Mouse (Mus musculus) retina, postnatal 7 days (tissue): Measurements from ENCODE around the gene Vmn1r126.
"Not testable (repeated sequence)": the region's sequence is repeated elsewhere in the genome, so short reads cannot be mapped to it uniquely, and the experiment has no call there.

Source experiments
- DNase-seq: peaks from one replicate; pipeline ENCODE4 v3.0.0-alpha.2; 2012; ENCODE audit warnings: low read depth, low spot score

Gene Vmn1r126

GRCm38 (mm10) chr7:21301367-21301766, at the start of gene Vmn1r126:
Gene Vmn1r126 (minus strand): TSS chr7:21301467.
- DNase-seq, result not testable (repeated sequence)

- DNase-seq, result not testable (repeated sequence)
Measured at GRCm38 (mm10) chr7:21349073-21349472, 47.8 kb upstream of the Vmn1r126 start, which contains the start of gene Vmn1r128. Gene Vmn1r128 (plus strand): TSS chr7:21349373.

GRCm38 (mm10) chr7:21319761-21320160, 18.5 kb upstream of the Vmn1r126 start, which contains the start of gene Vmn1r127:
Gene Vmn1r127 (minus strand): TSS chr7:21319861.
- not testable (repeated sequence) for DNase-seq

GRCm38 (mm10) chr7:21271879-21272278, 29.4 kb downstream of the Vmn1r126 start, which contains the start of gene Vmn1r125:
Gene Vmn1r125 (plus strand): TSS chr7:21272179.
- not testable (repeated sequence) for DNase-seq

- DNase-seq, result not testable (repeated sequence)
Measured at GRCm38 (mm10) chr7:21260517-21260916, 40.8 kb downstream of the Vmn1r126 start, which contains the start of gene Vmn1r124. Gene Vmn1r124 (minus strand): TSS chr7:21260617.
